Mouse (Mus musculus) hindbrain, postnatal 0 days (tissue): ENCODE data around the gene Gm9837. TPM values are rescaled to one million over a fixed set of nuclear protein-coding genes. Genes with fewer than 3 reads are reported as not detected.

Experiments
- ATAC-seq: fragments of 200-750 bp; cut with Nextera tagmentation; 2 replicates; pipeline ENCODE4 v1.8.0; 2017; ENCODE audit warnings: mild to moderate bottlenecking, moderate TSS enrichment, moderate library complexity
- DNase-seq: peaks from one replicate; pipeline ENCODE4 v3.0.0-alpha.2; 2015; ENCODE audit warnings: low spot score
- H3K27ac ChIP-seq: fragments of 300-500 bp; sonication (generic); 2 replicates; pipeline ENCODE4 v1.5.1; 2014; ENCODE audit warnings: mild to moderate bottlenecking
- H3K27me3 ChIP-seq: fragments of 300-500 bp; sonication (generic); 2 replicates; pipeline ENCODE4 v1.6.1; 2014; ENCODE audit warnings: low read length, mixed read lengths; ENCODE audit not compliant: insufficient read depth
- H3K36me3 ChIP-seq: fragments of 300-500 bp; sonication (generic); 2 replicates; pipeline ENCODE4 v1.6.1; 2014; ENCODE audit warnings: low read length, mixed read lengths; ENCODE audit not compliant: insufficient read depth
- H3K4me1 ChIP-seq: fragments of 300-500 bp; sonication (generic); 2 replicates; pipeline ENCODE4 v1.6.1; 2014; ENCODE audit warnings: antibody characterized with exemption, low read length, mixed read lengths; ENCODE audit not compliant: insufficient read depth
- H3K4me2 ChIP-seq: fragments of 300-500 bp; sonication (generic); 2 replicates; pipeline ENCODE4 v1.6.1; 2014; ENCODE audit warnings: low read depth, mild to moderate bottlenecking, low read length, moderate library complexity, mixed read lengths
- H3K4me3 ChIP-seq: fragments of 300-500 bp; sonication (generic); 2 replicates; pipeline ENCODE4 v1.5.1; 2014; ENCODE audit warnings: low read length
- H3K9ac ChIP-seq: fragments of 300-500 bp; sonication (generic); replicated peaks from 2 replicates; pipeline ENCODE4 v1.6.1; 2014; ENCODE audit warnings: mild to moderate bottlenecking, low read length, moderate library complexity, mixed read lengths
- H3K9me3 ChIP-seq: fragments of 300-500 bp; sonication (generic); 2 replicates; pipeline ENCODE4 v1.6.1; 2016; ENCODE audit warnings: low read length, mixed read lengths
- CTCF ChIP-seq: IDR thresholded peaks from 2 replicates; pipeline ENCODE4 v1.5.1; 2016; ENCODE audit warnings: antibody characterized with exemption, control low read depth, low read depth
- WGBS: fragments of 180-500 bp; shearing (Covaris S2); extraction: QIAGEN DNeasy Blood & Tissue Kit; methylation state at CpG from one replicate; pipeline ENCODE4 v1.1.7; 2014; 5-methylcytosine and 5-hydroxymethylcytosine counted together
- polyA plus RNA-seq: library from polyadenylated mRNA; unstranded; fragments of >200 nt; fragmentation: Nextera tagmentation; extraction: Ambion mirVana; gene quantifications from 2 replicates; pipeline ENCODE4 v1.2.1, GENCODE M21; 2015
- total RNA-seq: library from RNA; depleted of rRNA; stranded (reverse); fragments of >200 nt; gene quantifications from 2 replicates; pipeline ENCODE4 v1.2.3, GENCODE M21; 2014; rRNA removed

Gene Gm9837
- total and polyA plus RNA-seq, 2 experiments from 2014 or later = not detected

GRCm38 (mm10) chr11:53425711-53426255 is 44.5 kb downstream of the Gm9837 start:
- DNase-seq = no peak
- Histone ChIP-seq H3K4me2 (no peak overlapping the region), H3K9me3 (no peaks in the 10 kb centered on the region), H3K4me3 (no peak overlapping the region), H3K36me3 (peaks cover 20% of the 10 kb centered on the region; the same call in 1 of the 2 replicates), H3K9ac (no peak overlapping the region), H3K27me3 (no peaks in the 10 kb centered on the region), H3K4me1 (peaks cover 7% of the 10 kb centered on the region), H3K27ac (no peak overlapping the region)
- ATAC-seq = no peak
- WGBS = 82% methylated on average over 6 of the region's 6 CpGs
- TF ChIP-seq CTCF = no peak

GRCm38 (mm10) chr11:53425251-53425650 is 45.0 kb downstream of the Gm9837 start:
- DNase-seq (no peak), ATAC-seq (no peak)
- H3K9ac ChIP-seq = no peak overlapping the region
- no peak overlapping the region for H3K4me2 ChIP-seq
- peaks cover 7% of the 10 kb centered on the region for H3K4me1 ChIP-seq
- 84% methylated on average over 3 of the region's 3 CpGs for WGBS
- no peak overlapping the region for H3K4me3 ChIP-seq
- H3K27ac ChIP-seq = no peak overlapping the region
- no peak for TF ChIP-seq CTCF
- H3K36me3 ChIP-seq = peaks cover 20% of the 10 kb centered on the region; the same call in 1 of the 2 replicates
- H3K9me3 ChIP-seq = no peaks in the 10 kb centered on the region
- H3K27me3 ChIP-seq = no peaks in the 10 kb centered on the region

GRCm38 (mm10) chr11:53424826-53425225 is 45.5 kb downstream of the Gm9837 start:
- Histone ChIP-seq H3K27me3 (no peaks in the 10 kb centered on the region), H3K9me3 (no peaks in the 10 kb centered on the region), H3K27ac (no peak overlapping the region), H3K4me3 (no peak overlapping the region), H3K9ac (no peak overlapping the region), H3K4me2 (no peak overlapping the region), H3K4me1 (peaks cover 5% of the 10 kb centered on the region), H3K36me3 (peaks cover 20% of the 10 kb centered on the region; the same call in 1 of the 2 replicates)
- no peak for TF ChIP-seq CTCF
- WGBS = 83% methylated on average over 2 of the region's 2 CpGs
- no peak for DNase-seq
- ATAC-seq = no peak

- H3K9me3 ChIP-seq = no peaks in the 10 kb centered on the region
- H3K36me3 ChIP-seq = peaks cover 24% of the 10 kb centered on the region
- no peak within 1 kb of the TSS for H3K4me3 ChIP-seq
- no peaks in the 10 kb centered on the region for H3K4me1 ChIP-seq
- 93% methylated on average over 4 of the region's 4 CpGs for WGBS
- no peak for DNase-seq
- no peak within 1 kb of the TSS for H3K4me2 ChIP-seq
- TF ChIP-seq CTCF = no peak
- no peaks in the 10 kb centered on the region for H3K27me3 ChIP-seq
- ATAC-seq = no peak
- H3K9ac ChIP-seq = no peak within 1 kb of the TSS
- H3K27ac ChIP-seq = no peak within 1 kb of the TSS
These were observed 47.2 kb downstream of the Gm9837 start, which contains the start of gene Leap2 for GRCm38 (mm10) chr11:53423036-53423435. Leap2 (minus strand) TSS chr11:53423170.

Other genes with a start within 250 kb of the Gm9837 start
- gene Hspa4, start 170.0 kb downstream of the Gm9837 start, total RNA-seq = 79.4 and 92.9 TPM in 2 replicates
- gene Hspa4, start 170.0 kb downstream of the Gm9837 start, polyA plus RNA-seq = 50.8 and 54.2 TPM in 2 replicates
- 0.89 TPM in 1 of 2 replicates, not detected in the other for gene Zcchc10, start 145.8 kb downstream of the Gm9837 start, total RNA-seq
- gene Zcchc10, start 145.8 kb downstream of the Gm9837 start, polyA plus RNA-seq = 13.6 and 14.9 TPM in 2 replicates
- 87.1 and 91.0 TPM in 2 replicates for gene Aff4, start 119.6 kb downstream of the Gm9837 start, total RNA-seq
- gene Aff4, start 119.6 kb downstream of the Gm9837 start, polyA plus RNA-seq = 109 and 111 TPM in 2 replicates
- gene Leap2, start 47.3 kb downstream of the Gm9837 start, total RNA-seq = not detected in 2 replicates
- gene Leap2, start 47.3 kb downstream of the Gm9837 start, polyA plus RNA-seq = not detected in 2 replicates
- 20.4 and 38.9 TPM in 2 replicates for gene Uqcrq, start 39.6 kb downstream of the Gm9837 start, total RNA-seq
- gene Uqcrq, start 39.6 kb downstream of the Gm9837 start, polyA plus RNA-seq = 1,041 and 1,049 TPM in 2 replicates
- gene Gdf9, start 39.5 kb downstream of the Gm9837 start, total RNA-seq = 0.11 and 2.1 TPM in 2 replicates
- 1.5 and 1.6 TPM in 2 replicates for gene Gdf9, start 39.5 kb downstream of the Gm9837 start, polyA plus RNA-seq
- not detected in 2 replicates for gene Gm10447, start 13.4 kb downstream of the Gm9837 start, total RNA-seq
- gene Gm10447, start 13.4 kb downstream of the Gm9837 start, polyA plus RNA-seq = 0.10 TPM in 1 of 2 replicates, not detected in the other
- gene Shroom1, start 13.3 kb downstream of the Gm9837 start, total RNA-seq = 6.2 and 7.1 TPM in 2 replicates
- gene Shroom1, start 13.3 kb downstream of the Gm9837 start, polyA plus RNA-seq = 2.4 and 2.9 TPM in 2 replicates
- gene Gm9945, start 9.7 kb upstream of the Gm9837 start, total RNA-seq = not detected in 2 replicates
- gene Gm9945, start 9.7 kb upstream of the Gm9837 start, polyA plus RNA-seq = 0.39 and 0.53 TPM in 2 replicates
- gene Sowaha, start 9.8 kb upstream of the Gm9837 start, total RNA-seq = 8.7 and 10.6 TPM in 2 replicates
- 4.1 and 4.2 TPM in 2 replicates for gene Sowaha, start 9.8 kb upstream of the Gm9837 start, polyA plus RNA-seq
- gene Sept8, start 48.8 kb upstream of the Gm9837 start, total RNA-seq = 55.3 and 56.6 TPM in 2 replicates
- gene Sept8, start 48.8 kb upstream of the Gm9837 start, polyA plus RNA-seq = 19.1 and 20.9 TPM in 2 replicates
- 73.7 and 82.9 TPM in 2 replicates for gene Kif3a, start 96.9 kb upstream of the Gm9837 start, total RNA-seq
- 332 and 344 TPM in 2 replicates for gene Kif3a, start 96.9 kb upstream of the Gm9837 start, polyA plus RNA-seq
- not detected in 2 replicates for gene Il4, start 148.2 kb upstream of the Gm9837 start, total RNA-seq
- 3.8 and 3.9 TPM in 2 replicates for gene Il4, start 148.2 kb upstream of the Gm9837 start, polyA plus RNA-seq
- gene Il13, start 164.2 kb upstream of the Gm9837 start, total RNA-seq = not detected in 2 replicates
- gene Il13, start 164.2 kb upstream of the Gm9837 start, polyA plus RNA-seq = not detected in 2 replicates
- gene Rad50, start 236.8 kb upstream of the Gm9837 start, total RNA-seq = 4.1 and 4.2 TPM in 2 replicates
- 11.7 and 12.8 TPM in 2 replicates for gene Rad50, start 236.8 kb upstream of the Gm9837 start, polyA plus RNA-seq